Mouse (Mus musculus): ENCODE data around the gene Ror1. TPM values are rescaled to one million over a fixed set of nuclear protein-coding genes. Genes with fewer than 3 reads are reported as not detected.

The Ror1 gene
- 2.5 and 2.9 TPM in 2 replicates for polyA plus RNA-seq (2015; fragmentation: Nextera tagmentation; extraction: Ambion mirVana)

- Histone ChIP-seq H3K36me3 (ENCODE audit: control insufficient read depth, insufficient read depth) (no peaks in the 10 kb centered on the region), H3K4me3 (ENCODE audit: low read depth, low read length) (peak within 1 kb of the TSS; percentile 71), H3K27ac (ENCODE audit: low read depth, low read length) (peak within 1 kb of the TSS; percentile 57; the same call in 1 of the 2 replicates), H3K9me3 (ENCODE audit: control insufficient read depth) (no peaks in the 10 kb centered on the region), H3K27me3 (replicated peaks; ENCODE audit: control insufficient read depth, insufficient read depth, low read length) (no peaks in the 10 kb centered on the region), H3K4me1 (replicated peaks; ENCODE audit: control insufficient read depth, insufficient read depth, low read length) (peaks cover 4% of the 10 kb centered on the region; the same call in 1 of the 2 replicates), H3K4me2 (replicated peaks; ENCODE audit: low read depth) (peak within 1 kb of the TSS; percentile 95), H3K9ac (ENCODE audit: low read depth, low read length) (peak within 1 kb of the TSS; percentile 51)
- TF ChIP-seq CTCF (IDR thresholded peaks at IDR 0.05; ENCODE audit: low read depth) = peak; percentile 89
- ATAC-seq = peak; percentile 73
- under 1% methylated on average over 68 of the region's 76 CpGs for WGBS
Observed at GRCm38 (mm10) chr4:100095685-100096595, at the start of gene Ror1. Ror1 (plus strand) TSS chr4:100095791.

- no peak overlapping the region for H3K4me2 ChIP-seq (replicated peaks; ENCODE audit: low read depth)
- H3K4me1 ChIP-seq (replicated peaks; ENCODE audit: control insufficient read depth, insufficient read depth, low read length) = no peaks in the 10 kb centered on the region
- H3K27me3 ChIP-seq (replicated peaks; ENCODE audit: control insufficient read depth, insufficient read depth, low read length) = no peaks in the 10 kb centered on the region
- no peak for TF ChIP-seq CTCF (IDR thresholded peaks at IDR 0.05; ENCODE audit: low read depth)
- no peak overlapping the region for H3K4me3 ChIP-seq (ENCODE audit: low read depth, low read length)
- no peaks in the 10 kb centered on the region for H3K9me3 ChIP-seq (ENCODE audit: control insufficient read depth)
- no peak overlapping the region for H3K9ac ChIP-seq (ENCODE audit: low read depth, low read length)
- no peak overlapping the region for H3K27ac ChIP-seq (ENCODE audit: low read depth, low read length)
- 64% methylated on average over 6 of the region's 6 CpGs for WGBS
- H3K36me3 ChIP-seq (ENCODE audit: control insufficient read depth, insufficient read depth) = no peaks in the 10 kb centered on the region
- no peak for ATAC-seq
Observed at GRCm38 (mm10) chr4:100047066-100047465, 48.5 kb upstream of the Ror1 start.

- no peak overlapping the region for H3K4me3 ChIP-seq (ENCODE audit: low read depth, low read length)
- WGBS = 57% methylated on average over 7 of the region's 7 CpGs
- no peaks in the 10 kb centered on the region for H3K4me1 ChIP-seq (replicated peaks; ENCODE audit: control insufficient read depth, insufficient read depth, low read length)
- no peak overlapping the region for H3K9ac ChIP-seq (ENCODE audit: low read depth, low read length)
- H3K9me3 ChIP-seq (ENCODE audit: control insufficient read depth) = no peaks in the 10 kb centered on the region
- ATAC-seq = no peak
- no peak overlapping the region for H3K27ac ChIP-seq (ENCODE audit: low read depth, low read length)
- no peaks in the 10 kb centered on the region for H3K27me3 ChIP-seq (replicated peaks; ENCODE audit: control insufficient read depth, insufficient read depth, low read length)
- no peak overlapping the region for H3K4me2 ChIP-seq (replicated peaks; ENCODE audit: low read depth)
- H3K36me3 ChIP-seq (ENCODE audit: control insufficient read depth, insufficient read depth) = no peaks in the 10 kb centered on the region
- no peak for TF ChIP-seq CTCF (IDR thresholded peaks at IDR 0.05; ENCODE audit: low read depth)
Observed at GRCm38 (mm10) chr4:100048351-100048950, 47.1 kb upstream of the Ror1 start.

GRCm38 (mm10) chr4:100051767-100052166 lies 43.8 kb upstream of the Ror1 start:
- no peaks in the 10 kb centered on the region for H3K9me3 ChIP-seq (ENCODE audit: control insufficient read depth)
- no peak overlapping the region for H3K9ac ChIP-seq (ENCODE audit: low read depth, low read length)
- no peaks in the 10 kb centered on the region for H3K27me3 ChIP-seq (replicated peaks; ENCODE audit: control insufficient read depth, insufficient read depth, low read length)
- H3K36me3 ChIP-seq (ENCODE audit: control insufficient read depth, insufficient read depth) = no peaks in the 10 kb centered on the region
- no peak overlapping the region for H3K4me3 ChIP-seq (ENCODE audit: low read depth, low read length)
- H3K4me2 ChIP-seq (replicated peaks; ENCODE audit: low read depth) = no peak overlapping the region
- TF ChIP-seq CTCF (IDR thresholded peaks at IDR 0.05; ENCODE audit: low read depth) = no peak
- no peak overlapping the region for H3K27ac ChIP-seq (ENCODE audit: low read depth, low read length)
- H3K4me1 ChIP-seq (replicated peaks; ENCODE audit: control insufficient read depth, insufficient read depth, low read length) = no peaks in the 10 kb centered on the region
- no peak for ATAC-seq

GRCm38 (mm10) chr4:100052258-100052657 lies 43.3 kb upstream of the Ror1 start:
- Histone ChIP-seq H3K9me3 (ENCODE audit: control insufficient read depth) (no peaks in the 10 kb centered on the region), H3K27me3 (replicated peaks; ENCODE audit: control insufficient read depth, insufficient read depth, low read length) (no peaks in the 10 kb centered on the region), H3K4me3 (ENCODE audit: low read depth, low read length) (no peak overlapping the region), H3K9ac (ENCODE audit: low read depth, low read length) (no peak overlapping the region), H3K4me1 (replicated peaks; ENCODE audit: control insufficient read depth, insufficient read depth, low read length) (no peaks in the 10 kb centered on the region), H3K4me2 (replicated peaks; ENCODE audit: low read depth) (no peak overlapping the region), H3K27ac (ENCODE audit: low read depth, low read length) (no peak overlapping the region), H3K36me3 (ENCODE audit: control insufficient read depth, insufficient read depth) (no peaks in the 10 kb centered on the region)
- WGBS = 70% methylated on average over 3 of the region's 3 CpGs
- no peak for TF ChIP-seq CTCF (IDR thresholded peaks at IDR 0.05; ENCODE audit: low read depth)
- ATAC-seq = no peak

GRCm38 (mm10) chr4:100056046-100056445 lies 39.5 kb upstream of the Ror1 start:
- H3K36me3 ChIP-seq (ENCODE audit: control insufficient read depth, insufficient read depth) = no peaks in the 10 kb centered on the region
- no peak overlapping the region for H3K4me3 ChIP-seq (ENCODE audit: low read depth, low read length)
- H3K4me1 ChIP-seq (replicated peaks; ENCODE audit: control insufficient read depth, insufficient read depth, low read length) = no peaks in the 10 kb centered on the region
- H3K4me2 ChIP-seq (replicated peaks; ENCODE audit: low read depth) = no peak overlapping the region
- no peak overlapping the region for H3K27ac ChIP-seq (ENCODE audit: low read depth, low read length)
- no peak for TF ChIP-seq CTCF (IDR thresholded peaks at IDR 0.05; ENCODE audit: low read depth)
- ATAC-seq = no peak
- 56% methylated on average over 9 of the region's 9 CpGs for WGBS
- no peak overlapping the region for H3K9ac ChIP-seq (ENCODE audit: low read depth, low read length)
- H3K27me3 ChIP-seq (replicated peaks; ENCODE audit: control insufficient read depth, insufficient read depth, low read length) = no peaks in the 10 kb centered on the region
- H3K9me3 ChIP-seq (ENCODE audit: control insufficient read depth) = no peaks in the 10 kb centered on the region

Data from intestine, postnatal 0 days (tissue).